Mouse (Mus musculus) bone marrow macrophage, adult 2 months (primary cell): ENCODE measurements around the gene Hipk3.

Source experiments
- CTCF ChIP-seq: IDR thresholded peaks from 2 replicates; pipeline ENCODE4 v1.5.1; 2012; ENCODE audit warnings: low read depth, mild to moderate bottlenecking, low read length, moderate library complexity
- POLR2A ChIP-seq: IDR thresholded peaks from 2 replicates; pipeline ENCODE4 v1.6.1; 2012; ENCODE audit warnings: mild to moderate bottlenecking, low read depth, low read length, borderline replicate concordance

DNA sequence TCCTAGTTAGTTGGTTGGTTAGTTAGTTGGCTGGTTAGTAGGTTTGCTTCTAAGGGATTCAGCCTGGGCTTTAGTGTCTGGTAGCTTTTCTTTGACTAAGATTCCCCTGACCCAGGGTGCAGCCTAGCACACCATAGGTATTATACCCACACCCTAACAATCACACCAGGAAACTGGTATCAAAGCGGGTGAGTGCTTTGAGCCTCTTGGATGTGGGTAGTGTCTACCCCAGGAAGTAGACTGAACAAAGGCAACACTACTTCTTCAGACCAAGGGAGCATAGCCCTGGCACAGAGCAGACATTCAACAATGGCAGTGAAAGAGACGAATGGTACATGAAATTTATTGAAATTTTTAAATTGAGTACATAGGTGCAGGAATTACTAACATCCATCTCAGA, 108.3 kb downstream of the Hipk3 start:
- TF ChIP-seq CTCF (no peak), POLR2A (no peak)
